Mouse (Mus musculus): ENCODE data around the gene Timm23.

- TF ChIP-seq CTCF (IDR thresholded peaks at IDR 0.05; ENCODE audit: control insufficient read depth, insufficient read depth, low read length): no peak
- no peak for TF ChIP-seq POLR2A (IDR thresholded peaks at IDR 0.05; ENCODE audit: borderline replicate concordance, control insufficient read depth, low read depth, low read length)
These were observed 41.1 kb downstream of the Timm23 start for GRCm38 (mm10) chr14:32160563-32160962.
